Mouse (Mus musculus): ENCODE results near the gene Mical3.

- TF ChIP-seq CTCF (IDR thresholded peaks at IDR 0.05; ENCODE audit: borderline replicate concordance, extremely low read depth, insufficient read depth, insufficient read length), result no peak
- TF ChIP-seq POLR2A (IDR thresholded peaks at IDR 0.05; ENCODE audit: borderline replicate concordance, extremely low read depth, insufficient read depth, insufficient read length, poor library complexity, severe bottlenecking), result no peak
Measured at GRCm38 (mm10) chr6:121126202-121126601, 4.6 kb downstream of the Mical3 start.

Data from brain, embryonic 14.5 days (tissue).